12 mouse cellular contexts compared by ENCODE assay signal in the genomic region with DNA sequence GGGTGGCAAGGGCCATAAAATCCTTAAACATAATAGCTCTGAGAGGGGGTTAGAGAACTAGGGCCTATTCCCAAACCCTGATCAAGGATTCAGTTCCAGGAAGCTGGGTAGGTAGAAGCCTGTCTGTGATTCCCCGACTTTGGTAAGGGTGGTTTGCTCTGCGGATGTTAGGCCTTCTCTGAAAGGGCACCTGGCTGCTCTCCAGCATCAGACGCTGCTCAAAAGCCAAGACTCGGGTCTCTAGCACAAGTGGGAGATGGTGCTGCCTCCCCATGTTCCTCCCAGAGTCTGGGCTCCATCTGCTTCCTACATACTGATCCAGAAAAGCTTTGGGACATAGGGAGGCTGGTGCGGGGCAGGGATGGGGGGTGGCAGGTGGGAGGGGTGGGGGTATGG.
A peak's percentile ranks its signal among the peaks of the same experiment; 100 is the strongest.
DNase-seq lines count a peak whose midpoint lies in the region; ATAC-seq and TF ChIP-seq lines count a peak whose summit lies in the region.
"Had no signal": no experiment of that assay in that cellular context is flagged by ENCODE, and none has a peak within 500 bp of the region (broad histone marks: within the 10 kb centered on the region; RNA-seq: fewer than 3 reads in every experiment).

No protein-coding gene starts in this region.

- no peaks in the 10 kb centered on the region for H3K36me3 ChIP-seq in hindbrain, embryonic 11.5 days (ENCODE audit: control insufficient read depth, insufficient read depth, low read length)
- H3K36me3 ChIP-seq in hindbrain, embryonic 16.5 days (ENCODE audit: control insufficient read depth, insufficient read depth, low read length) = no peaks in the 10 kb centered on the region
- H3K36me3 ChIP-seq in stomach, embryonic 15.5 days = no peaks in the 10 kb centered on the region
- no peaks in the 10 kb centered on the region for H3K36me3 ChIP-seq in stomach, postnatal 0 days (ENCODE audit: control insufficient read depth, insufficient read depth, low read length)
- H3K36me3 ChIP-seq: forebrain, embryonic 12.5 days; heart, embryonic 10.5 days had no signal

- no peak for ATAC-seq in hindbrain, embryonic 11.5 days (ENCODE audit: low FRiP score)
- no peak for ATAC-seq in hindbrain, embryonic 16.5 days
- ATAC-seq in stomach, embryonic 15.5 days (ENCODE audit: insufficient read depth, low FRiP score, low read depth) = no peak
- ATAC-seq in stomach, postnatal 0 days (ENCODE audit: low FRiP score, low TSS enrichment) = no peak
- ATAC-seq: Patski had no signal

- H3K9ac ChIP-seq in hindbrain, embryonic 11.5 days (ENCODE audit: low read depth, low read length) = 0 out of 2 replicates have a peak overlapping the region, but pooled peaks have one; percentile 11
- H3K9ac ChIP-seq in hindbrain, embryonic 16.5 days (ENCODE audit: low read depth, low read length) = no peak overlapping the region
- H3K9ac ChIP-seq in stomach, embryonic 15.5 days = no peak overlapping the region
- no peak overlapping the region for H3K9ac ChIP-seq in stomach, postnatal 0 days (ENCODE audit: low read length)
- H3K9ac ChIP-seq: forebrain, embryonic 12.5 days had no signal

- H3K4me2 ChIP-seq in hindbrain, embryonic 11.5 days (replicated peaks; ENCODE audit: low read depth, low read length) = no peak overlapping the region
- no peak overlapping the region for H3K4me2 ChIP-seq in hindbrain, embryonic 16.5 days (ENCODE audit: low read length)
- peak overlapping the region; percentile 21; the same call in 1 of the 2 replicates for H3K4me2 ChIP-seq in stomach, embryonic 15.5 days
- H3K4me2 ChIP-seq in stomach, postnatal 0 days (replicated peaks; ENCODE audit: low read depth) = no peak overlapping the region
- H3K4me2 ChIP-seq: forebrain, embryonic 12.5 days had no signal

- no peak for TF ChIP-seq CTCF in stomach, postnatal 0 days (IDR thresholded peaks at IDR 0.05; ENCODE audit: low read depth)

- no peak for TF ChIP-seq EP300 in stomach, postnatal 0 days (optimal IDR thresholded peaks at IDR 0.05)

- no peaks in the 10 kb centered on the region for H3K9me3 ChIP-seq in hindbrain, embryonic 11.5 days (ENCODE audit: control insufficient read depth, low read length)
- H3K9me3 ChIP-seq in hindbrain, embryonic 16.5 days (ENCODE audit: control insufficient read depth, low read length) = no peaks in the 10 kb centered on the region
- H3K9me3 ChIP-seq in stomach, embryonic 15.5 days = no peaks in the 10 kb centered on the region
- H3K9me3 ChIP-seq in stomach, postnatal 0 days (ENCODE audit: control insufficient read depth, low read length) = no peaks in the 10 kb centered on the region
- H3K9me3 ChIP-seq: forebrain, embryonic 12.5 days; heart, embryonic 10.5 days had no signal

- H3K4me3 ChIP-seq in hindbrain, embryonic 11.5 days (ENCODE audit: low read depth, low read length) = no peak overlapping the region
- H3K4me3 ChIP-seq in hindbrain, embryonic 16.5 days (ENCODE audit: low read length) = no peak overlapping the region
- H3K4me3 ChIP-seq in stomach, embryonic 15.5 days (replicated peaks) = no peak overlapping the region
- H3K4me3 ChIP-seq in stomach, postnatal 0 days (ENCODE audit: low read depth, low read length) = no peak overlapping the region
- H3K4me3 ChIP-seq: forebrain, embryonic 12.5 days; heart, embryonic 10.5 days had no signal

- 75% methylated on average over 5 of the region's 5 CpGs for WGBS in hindbrain, embryonic 11.5 days
- WGBS in hindbrain, embryonic 16.5 days = 49% methylated on average over 5 of the region's 5 CpGs
- 59% methylated on average over 5 of the region's 5 CpGs for WGBS in stomach, embryonic 15.5 days
- WGBS in stomach, postnatal 0 days = 40% methylated on average over 5 of the region's 5 CpGs

- H3K4me1 ChIP-seq in hindbrain, embryonic 11.5 days (replicated peaks; ENCODE audit: control insufficient read depth, insufficient read depth, low read length) = peaks cover 7% of the 10 kb centered on the region
- H3K4me1 ChIP-seq in hindbrain, embryonic 16.5 days (ENCODE audit: control insufficient read depth, insufficient read depth, low read depth, low read length) = peaks cover 6% of the 10 kb centered on the region
- H3K4me1 ChIP-seq in stomach, embryonic 15.5 days = peaks cover 7% of the 10 kb centered on the region; the same call in 1 of the 2 replicates
- no peaks in the 10 kb centered on the region for H3K4me1 ChIP-seq in stomach, postnatal 0 days (replicated peaks; ENCODE audit: control insufficient read depth, insufficient read depth)

- no peak overlapping the region for H3K27ac ChIP-seq in hindbrain, embryonic 11.5 days (ENCODE audit: low read depth, low read length)
- no peak overlapping the region for H3K27ac ChIP-seq in hindbrain, embryonic 16.5 days (ENCODE audit: low read depth, low read length)
- H3K27ac ChIP-seq in stomach, embryonic 15.5 days = peak overlapping the region; percentile 81
- H3K27ac ChIP-seq in stomach, postnatal 0 days (replicated peaks) = no peak overlapping the region
- H3K27ac ChIP-seq: forebrain, embryonic 12.5 days; heart, embryonic 10.5 days had no signal

- no peak for DNase-seq in hindbrain, embryonic 11.5 days (ENCODE audit: low spot score)
- no peak for DNase-seq in stomach, postnatal 0 days (ENCODE audit: low spot score)
- peak; percentile 8 to 49 for DNase-seq in kidney, postnatal 36 days
- DNase-seq in gastrocnemius, postnatal 10 days = no peak
- DNase-seq in spleen, postnatal 10 days (ENCODE audit: low spot score in 2 of 2) = no peak
- no peak for DNase-seq in urinary bladder, postnatal 10 days (ENCODE audit: low spot score)
- DNase-seq: B cell, adult 2 months had no signal

- H3K27me3 ChIP-seq in hindbrain, embryonic 11.5 days (ENCODE audit: control insufficient read depth, insufficient read depth, low read length) = no peaks in the 10 kb centered on the region
- H3K27me3 ChIP-seq in hindbrain, embryonic 16.5 days (replicated peaks; ENCODE audit: control insufficient read depth, insufficient read depth, low read length) = no peaks in the 10 kb centered on the region
- no peaks in the 10 kb centered on the region for H3K27me3 ChIP-seq in stomach, embryonic 15.5 days (replicated peaks)
- H3K27me3 ChIP-seq in stomach, postnatal 0 days (ENCODE audit: control insufficient read depth, insufficient read depth, low read length) = no peaks in the 10 kb centered on the region
- H3K27me3 ChIP-seq: forebrain, embryonic 12.5 days had no signal

Comparison
In these comparisons a context has a peak if more than half of its experiments do, and no peak if none do; other contexts are left out.
1. DNase-seq: peak in kidney, postnatal 36 days (2 of 2); none in hindbrain, embryonic 11.5 days (single experiment), stomach, postnatal 0 days (single experiment), gastrocnemius, postnatal 10 days (single experiment), spleen, postnatal 10 days (0 of 2) and urinary bladder, postnatal 10 days (single experiment).